Mouse (Mus musculus) cortical plate, adult 2 months (tissue): ENCODE measurements around the gene Ctrc. TPM values are rescaled to one million over a fixed set of nuclear protein-coding genes. Genes with fewer than 3 reads are reported as not detected.
A peak's percentile ranks its signal among the peaks of the same experiment; 100 is the strongest.

Experiments used
- H3K27ac ChIP-seq: fragments of 200-500 bp; 2 replicates; pipeline ENCODE4 v1.5.1; 2012; ENCODE audit warnings: low read length, control low read depth, inconsistent platforms; ENCODE audit not compliant: insufficient read depth
- H3K4me1 ChIP-seq: fragments of 200-500 bp; 2 replicates; pipeline ENCODE4 v1.6.1; 2011; ENCODE audit warnings: low read length; ENCODE audit not compliant: control insufficient read depth, insufficient read depth
- H3K4me3 ChIP-seq: fragments of 200-500 bp; 2 replicates; pipeline ENCODE4 v1.5.1; 2011; ENCODE audit warnings: mild to moderate bottlenecking, low read length, control low read depth; ENCODE audit not compliant: insufficient read depth
- CTCF ChIP-seq: fragments of 200-500 bp; IDR thresholded peaks from 2 replicates; pipeline ENCODE4 v1.5.1; 2011; ENCODE audit warnings: mild to moderate bottlenecking, control low read depth, low read length; ENCODE audit not compliant: insufficient read depth; ENCODE audit errors: extremely low read depth
- POLR2A ChIP-seq: fragments of 200-500 bp; IDR thresholded peaks from 2 replicates; pipeline ENCODE4 v1.6.1; 2011; ENCODE audit warnings: mild to moderate bottlenecking, low read length, control low read depth; ENCODE audit not compliant: insufficient read depth; ENCODE audit errors: extremely low read depth
- polyA plus RNA-seq: library from polyadenylated mRNA; depleted of rRNA; stranded (reverse); fragments of >200 nt; gene quantifications from 2 replicates; pipeline ENCODE4 v1.2.3, GENCODE M21; 2012

Ctrc gene
- polyA plus RNA-seq, 1 experiment = not detected

DNA sequence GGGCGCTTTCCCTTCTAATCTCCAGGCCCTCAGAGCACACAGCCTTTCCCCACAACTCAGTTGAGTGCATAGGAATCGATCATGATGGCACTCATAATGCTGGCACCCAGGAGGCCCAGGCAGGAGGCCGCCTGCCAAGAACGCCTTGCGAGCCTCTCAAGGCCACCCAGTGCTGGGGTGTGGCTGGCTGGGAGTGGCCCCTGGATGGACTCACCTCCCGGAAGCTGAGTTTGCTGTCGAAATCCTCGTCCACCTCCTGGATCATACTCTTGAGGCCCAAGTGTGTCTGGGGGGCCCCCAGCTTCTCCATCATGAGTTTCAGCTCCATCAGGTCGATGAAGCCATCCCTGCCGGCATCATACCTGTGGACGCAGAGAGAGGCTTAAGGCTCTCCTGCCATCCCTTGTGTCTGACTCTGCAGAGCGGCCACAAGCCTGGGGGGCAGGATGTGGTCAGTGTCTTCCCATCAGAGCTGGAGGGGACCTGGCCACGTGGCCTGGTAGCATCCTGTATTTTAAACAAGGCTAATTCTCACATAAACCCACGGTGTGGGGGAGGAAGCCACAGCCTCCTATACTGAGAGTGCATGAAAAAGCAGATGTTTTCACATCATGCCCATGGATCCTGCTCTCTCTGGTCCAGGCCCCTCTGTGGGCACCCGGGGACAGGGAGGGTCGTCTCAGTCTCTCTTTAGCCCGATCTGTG, 15.6 kb upstream of the Ctrc start:
- Histone ChIP-seq H3K4me3 (no peak overlapping the region), H3K4me1 (peaks cover 4% of the 10 kb centered on the region), H3K27ac (no peak overlapping the region)
- no peak for TF ChIP-seq CTCF
- TF ChIP-seq POLR2A = no peak

DNA sequence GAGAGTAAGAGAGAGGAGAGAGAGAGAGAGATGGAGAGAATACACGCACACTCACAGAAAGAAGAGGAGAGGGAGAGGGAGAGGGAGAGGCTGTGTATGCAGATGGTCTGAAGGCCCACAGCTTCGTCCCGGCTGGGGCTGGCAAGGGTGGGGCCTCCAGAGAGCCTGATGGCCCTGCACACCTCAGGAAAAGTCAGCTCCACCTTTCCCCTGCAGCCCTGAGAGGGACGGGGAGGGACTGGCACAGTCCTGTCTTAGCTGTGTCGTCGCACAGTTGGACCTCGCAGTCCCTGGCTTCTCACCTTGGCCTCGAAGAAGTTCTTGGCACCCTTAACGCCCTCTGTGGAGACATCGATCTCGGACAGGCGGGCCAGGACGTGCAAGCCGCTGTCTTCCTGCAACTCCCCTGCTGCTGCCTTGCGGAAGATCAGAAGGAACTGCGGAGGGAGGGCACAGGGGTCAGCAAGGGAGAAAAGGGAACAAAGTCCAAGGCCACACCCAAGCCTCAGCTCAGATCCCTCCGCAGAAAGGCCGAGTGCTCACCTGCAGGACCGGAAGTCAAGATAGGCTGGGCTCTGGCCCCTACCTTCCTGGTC, 14.2 kb upstream of the Ctrc start:
- H3K4me1 ChIP-seq = no peaks in the 10 kb centered on the region; the same call in none of the 2 replicates
- no peak overlapping the region for H3K4me3 ChIP-seq
- no peak overlapping the region for H3K27ac ChIP-seq
- TF ChIP-seq POLR2A (no peak), CTCF (no peak)

DNA sequence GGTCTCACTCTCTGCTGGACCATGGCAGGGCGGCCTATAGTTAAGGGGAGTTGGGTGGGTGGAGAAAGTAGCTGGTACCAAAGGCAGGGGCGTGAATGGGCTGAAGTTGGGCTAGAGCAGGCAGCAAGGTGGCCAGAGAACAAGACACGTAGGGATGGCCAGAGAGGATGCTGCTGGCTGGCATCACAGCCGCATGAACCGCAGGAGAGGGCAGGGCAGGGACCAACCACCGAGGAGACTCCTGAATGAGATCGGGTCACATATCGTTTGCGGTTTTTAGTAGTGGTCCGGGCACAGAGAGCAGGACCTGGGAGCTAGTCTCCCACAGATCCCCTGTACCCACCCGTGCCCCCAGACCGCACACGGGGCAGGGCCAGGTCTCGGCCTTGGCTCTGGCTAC, 13.2 kb upstream of the Ctrc start:
- Histone ChIP-seq H3K4me1 (no peaks in the 10 kb centered on the region; the same call in 1 of the 2 replicates), H3K4me3 (no peak overlapping the region), H3K27ac (no peak overlapping the region)
- TF ChIP-seq CTCF = no peak
- no peak for TF ChIP-seq POLR2A

DNA sequence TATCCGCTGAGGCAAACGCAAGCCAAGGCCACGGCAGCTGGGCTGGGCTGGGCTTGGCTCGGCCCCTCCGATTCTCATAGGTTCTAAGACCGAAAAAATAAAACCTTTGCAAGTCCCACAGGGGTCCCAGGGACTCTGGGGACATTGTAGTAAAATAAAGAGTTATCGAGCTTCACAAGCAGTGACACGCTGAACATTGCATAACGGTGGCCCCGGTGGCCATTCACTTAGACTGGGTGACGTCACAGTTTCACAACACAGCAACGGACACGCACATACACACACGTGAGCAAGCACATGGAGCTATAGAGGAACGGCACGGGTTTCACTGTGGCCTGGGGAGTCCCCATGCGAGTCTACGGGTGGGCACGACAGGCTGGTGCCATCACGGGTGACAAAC, 12.3 kb upstream of the Ctrc start:
- Histone ChIP-seq H3K4me1 (no peaks in the 10 kb centered on the region; the same call in 1 of the 2 replicates), H3K27ac (peak overlapping the region; percentile 32), H3K4me3 (no peak overlapping the region)
- TF ChIP-seq POLR2A (no peak), CTCF (no peak)

DNA sequence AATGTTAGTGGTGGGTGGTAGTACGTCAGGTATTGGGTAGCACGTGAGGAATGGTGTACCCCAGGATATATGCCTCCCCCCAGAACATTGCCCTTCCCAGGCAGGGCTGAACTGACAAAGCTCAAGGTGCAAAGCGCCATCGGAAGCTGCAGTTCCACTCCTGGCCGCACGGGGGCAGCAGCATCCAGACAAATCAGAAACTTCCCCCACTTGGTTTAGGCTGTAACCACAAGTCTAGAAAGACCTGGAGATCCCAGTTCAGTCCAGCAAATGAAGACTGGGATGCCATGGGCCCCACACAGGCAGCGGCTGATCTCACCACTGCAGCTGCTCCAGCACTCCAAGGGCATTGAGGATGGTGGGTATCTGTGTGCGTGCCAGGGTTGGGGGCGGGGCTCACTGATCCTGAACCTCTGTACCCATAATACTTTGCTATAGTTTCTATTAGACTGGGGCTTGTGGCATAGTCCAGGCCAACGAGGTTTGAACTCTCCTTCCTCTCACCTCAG, 11.3 kb upstream of the Ctrc start:
- no peak overlapping the region for H3K4me3 ChIP-seq
- no peaks in the 10 kb centered on the region for H3K4me1 ChIP-seq
- H3K27ac ChIP-seq = no peak overlapping the region
- TF ChIP-seq CTCF = peak; percentile 91
- TF ChIP-seq POLR2A = peak; percentile 19; the same call in 1 of the 2 replicates

DNA sequence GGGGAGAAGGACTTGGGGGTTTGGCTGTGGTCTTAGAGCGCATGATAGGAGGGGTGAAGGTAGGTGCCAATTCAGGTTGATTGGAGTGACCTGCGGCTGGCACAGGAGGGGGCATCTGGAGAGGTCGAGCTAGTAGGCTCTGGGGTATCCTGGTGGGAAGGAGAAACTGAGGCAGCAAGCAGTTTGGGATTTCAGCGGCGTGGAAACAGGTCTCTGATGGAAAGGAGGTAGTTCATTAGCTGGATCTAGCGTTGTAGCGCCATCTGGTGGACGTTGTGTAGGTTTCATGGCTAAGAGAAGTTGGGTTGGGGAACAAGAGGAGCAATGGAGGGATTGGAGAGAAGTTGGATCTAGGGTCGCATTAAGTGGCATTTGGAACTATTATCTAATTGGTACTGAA, 7.3 kb upstream of the Ctrc start:
- TF ChIP-seq POLR2A (no peak), CTCF (peak; percentile 84)
- Histone ChIP-seq H3K27ac (no peak overlapping the region), H3K4me1 (no peaks in the 10 kb centered on the region)

DNA sequence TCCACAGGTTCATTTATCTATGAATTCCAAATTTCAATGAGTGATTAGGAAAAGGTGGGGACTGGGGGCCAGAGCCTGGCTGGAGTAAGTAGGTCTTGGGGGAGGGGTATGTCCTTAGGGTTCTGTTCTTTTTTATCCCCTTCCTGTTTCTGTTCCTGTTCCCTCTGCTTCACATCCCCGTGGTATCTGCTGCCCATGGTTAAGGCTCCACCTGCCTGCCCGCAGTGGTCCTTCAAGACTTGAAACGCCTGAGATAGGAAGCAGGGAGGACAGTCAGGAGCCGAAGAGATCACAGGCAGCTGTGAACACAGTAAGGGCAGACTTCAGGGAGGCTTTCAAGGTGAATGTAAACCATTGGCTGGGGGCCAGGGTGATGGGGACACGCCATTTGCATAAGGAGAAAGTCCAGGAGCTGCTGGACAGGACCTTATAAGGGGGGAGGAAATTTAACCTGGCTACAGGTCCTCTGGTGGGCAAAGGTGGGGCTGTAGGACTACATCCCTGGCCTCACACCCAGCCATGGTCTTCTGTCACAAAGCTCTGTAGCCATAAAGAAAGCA, 11.5 kb downstream of the Ctrc start:
- TF ChIP-seq POLR2A (no peak), CTCF (no peak)
- H3K27ac ChIP-seq = no peak overlapping the region
- H3K4me1 ChIP-seq = peaks cover 2% of the 10 kb centered on the region; the same call in 1 of the 2 replicates
- H3K4me3 ChIP-seq = no peak overlapping the region

More for the DNA sequence above, 7.3 kb upstream of the Ctrc start:
- H3K4me3 ChIP-seq = no peak overlapping the region

DNA sequence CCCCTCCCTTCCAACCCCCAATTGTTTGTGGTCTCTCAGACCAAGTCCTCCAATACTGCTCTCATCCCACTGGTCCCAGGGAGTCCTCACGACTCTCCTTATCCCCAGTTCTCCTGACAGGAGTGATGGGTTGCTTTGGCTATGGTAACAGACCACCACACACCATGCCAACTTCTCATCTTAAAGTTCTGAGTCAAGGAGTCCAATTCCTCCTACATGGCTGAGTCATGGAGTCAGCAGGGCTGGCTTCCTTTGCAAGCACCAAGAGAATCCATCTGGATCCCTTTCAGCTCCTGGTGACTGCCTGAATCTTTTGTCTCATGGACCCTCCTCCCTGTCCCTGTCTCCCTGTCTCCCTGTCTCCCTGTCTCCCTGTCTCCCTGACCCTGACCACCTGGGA, 12.2 kb downstream of the Ctrc start:
- no peak for TF ChIP-seq POLR2A
- TF ChIP-seq CTCF = no peak
- peaks cover 2% of the 10 kb centered on the region; the same call in 1 of the 2 replicates for H3K4me1 ChIP-seq
- no peak overlapping the region for H3K4me3 ChIP-seq
- H3K27ac ChIP-seq = no peak overlapping the region

DNA sequence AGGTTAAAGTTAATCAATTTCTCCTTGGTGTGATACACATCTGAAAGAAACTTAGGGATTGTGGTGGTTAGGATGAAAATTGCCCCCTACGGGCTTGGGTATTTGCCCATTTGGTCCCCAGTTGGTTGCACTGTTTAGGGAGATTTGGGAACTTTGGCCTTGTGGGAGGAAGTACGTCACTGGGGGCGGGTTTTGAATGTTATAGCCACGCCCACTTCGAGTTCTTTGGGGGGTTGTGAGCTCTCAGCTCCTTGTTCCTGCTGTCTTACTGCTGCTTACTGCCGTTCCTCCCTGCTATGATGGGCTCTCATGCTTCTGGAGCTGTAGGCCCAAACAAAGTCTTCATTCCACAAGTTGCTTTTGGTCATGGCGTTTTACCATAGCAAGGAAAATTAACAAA, 14.8 kb downstream of the Ctrc start:
- no peak for TF ChIP-seq CTCF
- no peak for TF ChIP-seq POLR2A
- H3K4me3 ChIP-seq = no peak overlapping the region
- H3K27ac ChIP-seq = no peak overlapping the region
- H3K4me1 ChIP-seq = peaks cover 2% of the 10 kb centered on the region; the same call in 1 of the 2 replicates
